Mouse (Mus musculus): Measurements from ENCODE around the gene Crybb2.

DNA sequence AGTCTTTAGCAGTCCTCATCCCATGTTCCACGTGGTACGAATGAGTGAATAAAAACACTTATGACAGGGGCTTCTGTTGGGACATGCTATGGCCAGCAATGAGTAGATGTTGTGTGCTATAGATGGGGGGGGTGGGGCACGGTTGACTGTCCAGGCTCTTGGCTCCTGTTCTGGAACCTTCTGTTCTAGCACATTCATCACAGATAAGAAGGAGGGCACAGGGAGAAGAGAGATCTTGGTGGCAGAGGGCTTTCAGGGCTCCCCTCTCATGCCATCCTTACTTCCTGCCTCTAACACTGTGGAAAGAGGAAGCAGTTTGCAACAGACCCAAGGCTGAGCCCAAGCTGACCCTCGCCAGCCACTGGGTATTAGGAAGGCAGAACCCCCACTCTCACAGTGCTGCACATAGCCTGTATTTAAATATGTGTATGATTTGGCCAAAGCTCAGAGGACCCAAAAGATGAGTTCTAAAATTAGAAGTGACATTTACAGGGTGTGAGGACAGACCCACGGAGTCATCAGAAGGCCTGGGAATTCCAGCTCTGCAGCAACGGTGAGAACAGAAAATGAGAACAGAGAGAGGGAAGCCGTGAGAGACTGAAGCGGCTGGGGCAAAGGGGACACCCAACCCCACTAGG, 60.6 kb downstream of the Crybb2 start:
- TF ChIP-seq CTCF (IDR thresholded peaks at IDR 0.05; ENCODE audit: borderline replicate concordance, control insufficient read depth, extremely low read depth, insufficient read depth, low read length, poor library complexity) (no peak), POLR2A (IDR thresholded peaks at IDR 0.05; ENCODE audit: control insufficient read depth, extremely low read depth, insufficient read depth, low read length, poor library complexity) (no peak)
